Mouse (Mus musculus): Measurements from ENCODE around the gene Btbd35f4.
"Not testable (repeated sequence)": the region's sequence is repeated elsewhere in the genome, so short reads cannot be mapped to it uniquely, and the experiment has no call there.

Gene Btbd35f4

DNA sequence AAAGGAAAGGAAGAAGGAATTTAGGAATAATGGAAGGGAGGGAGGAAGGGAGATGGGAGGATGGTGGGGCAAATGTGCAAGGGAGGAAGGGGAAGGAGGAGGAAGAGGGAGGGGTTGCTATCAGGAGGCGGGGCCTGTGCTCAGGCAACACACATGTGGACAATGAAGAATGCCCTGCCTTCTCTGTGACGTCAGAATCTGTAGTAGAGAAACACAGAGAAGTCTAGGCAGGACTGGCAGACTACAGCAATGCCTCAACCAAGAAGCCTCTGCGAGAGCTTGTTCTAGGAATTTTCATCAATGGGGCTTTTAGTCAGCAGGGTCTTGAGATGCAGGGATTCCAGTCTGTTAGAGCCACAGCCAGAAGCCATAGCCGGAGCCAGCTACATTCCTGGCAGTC, at the start of gene Btbd35f4:
Gene Btbd35f4, plus strand, starts transcription at position 301 of the 400 bp plus-strand sequence.
- DNase-seq (ENCODE audit: low spot score) = not testable (repeated sequence)

DNA sequence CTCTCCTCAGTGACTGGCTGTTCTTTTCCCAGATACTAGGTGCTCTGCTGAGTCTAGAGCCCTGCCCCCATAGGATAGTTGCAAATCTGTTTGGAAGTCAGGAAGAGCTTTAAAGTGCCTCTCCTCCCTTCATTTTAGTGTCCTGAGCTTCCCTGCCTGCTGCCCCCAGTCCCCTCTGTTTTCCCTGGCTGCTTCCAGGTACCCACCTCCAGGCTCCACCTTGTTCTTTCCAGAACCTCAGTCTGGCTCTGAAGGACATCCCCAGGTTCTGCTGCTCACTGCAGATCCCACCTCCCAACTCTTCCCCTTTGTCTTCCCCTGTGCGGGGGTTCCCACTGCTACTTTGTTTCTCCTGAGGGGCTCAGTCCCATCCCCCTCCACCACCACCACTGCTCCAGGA, 39.7 kb downstream of the Btbd35f4 start:
- not testable (repeated sequence) for DNase-seq (ENCODE audit: low spot score)
